Mouse (Mus musculus) naive thymus-derived CD4-positive, alpha-beta T cell, adult 2 months (primary cell): ENCODE data around the gene Pax8.

ENCODE experiments used
- DNase-seq: peaks from one replicate; pipeline ENCODE4 v3.0.0-alpha.2; 2011; ENCODE audit warnings: low read depth

The Pax8 gene

DNA sequence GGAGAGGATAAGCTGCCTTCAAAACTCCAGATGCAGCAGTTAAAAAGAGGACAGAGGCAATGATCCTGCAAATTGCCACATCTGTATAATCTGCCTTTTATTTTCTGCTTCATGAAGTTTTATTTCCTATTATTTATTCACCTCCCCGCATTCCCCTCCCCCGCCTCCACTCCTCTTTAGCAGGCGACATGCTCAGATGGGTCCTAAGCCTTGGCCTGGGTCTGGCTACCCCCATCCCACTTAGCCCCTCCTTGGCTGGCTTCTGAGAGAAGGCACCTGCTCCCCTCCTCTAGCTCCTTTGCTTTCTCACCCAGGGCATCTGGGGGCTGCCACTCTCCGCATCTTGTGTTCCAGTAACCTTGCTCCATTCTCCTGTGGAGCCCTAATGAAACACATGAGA, 61.7 kb downstream of the Pax8 start:
- peak; percentile 2 for DNase-seq

DNA sequence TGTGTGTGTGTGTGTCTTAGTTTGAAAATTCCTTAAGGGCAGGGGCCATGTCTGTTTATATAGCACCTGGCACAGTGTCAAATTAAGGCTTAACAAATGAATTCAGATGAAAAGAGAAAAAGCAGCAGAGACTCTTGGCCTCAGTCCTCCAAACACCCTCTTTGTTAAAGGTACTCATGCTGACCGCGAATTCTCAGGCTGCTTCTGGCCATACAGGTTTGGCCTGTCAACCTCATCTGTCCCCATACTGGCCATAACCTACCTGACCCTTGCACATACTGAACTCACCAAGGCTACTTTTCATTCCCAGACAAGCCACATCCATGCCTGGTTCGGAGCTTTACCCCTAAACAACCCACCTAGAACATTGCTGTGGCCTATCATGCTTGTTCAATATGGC, 62.2 kb downstream of the Pax8 start:
- peak; percentile 6 for DNase-seq

DNA sequence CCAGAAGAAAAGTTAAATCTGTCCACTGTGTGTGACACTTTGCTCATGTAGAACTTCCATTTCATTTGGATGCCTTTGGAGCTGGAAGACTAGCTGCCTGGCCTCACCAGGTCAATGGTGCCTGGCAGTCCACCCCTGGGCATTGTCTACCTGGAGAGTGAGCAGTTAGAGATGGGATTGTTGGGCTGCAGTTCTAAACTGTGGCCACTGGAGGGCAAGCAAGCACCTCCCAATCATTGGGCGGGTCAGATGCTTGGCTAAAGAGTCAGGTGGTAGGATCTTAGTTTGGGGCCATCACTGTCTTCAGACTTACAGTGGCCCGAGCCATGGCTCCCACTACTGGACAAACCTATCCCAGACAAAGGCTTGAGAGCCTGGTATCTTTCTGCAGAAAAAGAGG, 66.2 kb downstream of the Pax8 start:
- DNase-seq: peak; percentile 72

- DNase-seq: no peak
These were observed 67.5 kb downstream of the Pax8 start for GRCm38 (mm10) chr2:24407701-24408485.

DNA sequence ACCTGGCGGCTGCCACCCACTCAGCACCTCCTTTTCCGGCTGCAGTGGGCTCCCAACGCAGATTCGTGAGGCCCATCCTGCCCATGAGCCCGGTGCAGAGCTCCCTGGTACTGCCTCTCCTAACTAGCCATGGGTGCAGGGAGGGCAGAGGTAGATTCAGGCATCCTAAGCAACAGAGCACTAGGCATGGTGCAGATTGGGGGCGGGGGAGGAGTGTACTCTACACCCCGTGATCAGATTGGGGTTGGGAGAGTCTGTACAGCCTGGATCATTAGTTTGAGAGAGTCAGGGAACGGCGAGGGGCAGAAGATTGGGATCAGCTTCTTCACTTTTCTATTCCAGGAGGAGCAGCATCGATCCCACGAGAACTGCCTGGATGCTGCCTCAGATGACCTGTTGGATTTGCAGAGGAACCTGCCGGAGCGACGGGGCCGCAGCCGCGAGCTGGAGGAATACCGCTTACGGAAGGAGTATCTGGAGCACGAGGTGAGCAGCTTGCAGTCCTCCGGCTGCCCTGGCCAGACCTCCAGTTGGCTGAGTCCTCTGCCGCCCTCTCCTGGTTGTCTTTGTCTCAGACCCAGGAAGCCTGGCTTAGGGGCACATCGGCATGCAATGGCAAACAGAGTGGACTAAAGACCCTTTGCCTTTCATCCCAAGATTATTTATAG, 69.9 kb downstream of the Pax8 start:
- DNase-seq: peak; percentile 71

- no peak for DNase-seq
These were observed 74.7 kb downstream of the Pax8 start for GRCm38 (mm10) chr2:24400711-24401110.

DNA sequence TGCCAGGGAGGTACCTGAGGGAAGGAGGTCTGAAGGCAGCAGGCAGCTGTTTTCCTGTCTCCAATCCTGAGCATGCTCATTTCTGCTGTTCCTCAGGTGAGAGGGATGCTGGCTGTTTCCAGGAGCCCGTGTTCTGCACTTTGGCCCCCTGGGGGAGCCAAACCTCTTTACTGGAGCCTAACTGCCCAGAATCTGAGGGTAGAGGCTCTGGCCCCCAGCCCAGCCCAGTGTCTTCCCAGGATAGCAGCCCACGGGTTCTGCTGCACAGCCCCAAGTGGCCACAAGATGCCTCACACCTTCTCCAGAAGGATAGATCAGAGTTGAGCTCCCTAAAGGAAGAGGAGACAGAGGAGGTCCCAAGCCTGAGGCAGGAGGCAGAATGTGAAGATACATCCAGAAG, 78.3 kb downstream of the Pax8 start:
- DNase-seq: no peak

DNA sequence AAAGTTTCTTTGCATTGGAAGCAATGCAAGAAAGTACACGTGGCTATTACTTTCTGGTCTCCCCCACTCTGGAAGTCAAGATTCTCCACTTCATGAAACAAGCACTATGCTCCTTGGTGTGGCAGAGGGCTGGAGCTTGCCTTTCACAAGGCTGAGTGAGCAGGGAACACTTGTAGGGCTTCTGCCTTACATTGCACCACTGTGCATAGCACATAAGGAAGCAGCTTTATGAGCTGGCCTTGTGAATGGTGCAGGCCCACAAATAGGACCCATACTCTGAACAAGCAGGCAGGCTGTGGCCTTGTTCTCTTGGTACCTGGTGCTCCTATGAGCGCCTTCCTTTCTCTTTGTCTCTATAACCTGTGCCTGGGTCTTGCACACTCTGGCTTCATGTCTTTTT, 82.1 kb downstream of the Pax8 start:
- DNase-seq: no peak

DNA sequence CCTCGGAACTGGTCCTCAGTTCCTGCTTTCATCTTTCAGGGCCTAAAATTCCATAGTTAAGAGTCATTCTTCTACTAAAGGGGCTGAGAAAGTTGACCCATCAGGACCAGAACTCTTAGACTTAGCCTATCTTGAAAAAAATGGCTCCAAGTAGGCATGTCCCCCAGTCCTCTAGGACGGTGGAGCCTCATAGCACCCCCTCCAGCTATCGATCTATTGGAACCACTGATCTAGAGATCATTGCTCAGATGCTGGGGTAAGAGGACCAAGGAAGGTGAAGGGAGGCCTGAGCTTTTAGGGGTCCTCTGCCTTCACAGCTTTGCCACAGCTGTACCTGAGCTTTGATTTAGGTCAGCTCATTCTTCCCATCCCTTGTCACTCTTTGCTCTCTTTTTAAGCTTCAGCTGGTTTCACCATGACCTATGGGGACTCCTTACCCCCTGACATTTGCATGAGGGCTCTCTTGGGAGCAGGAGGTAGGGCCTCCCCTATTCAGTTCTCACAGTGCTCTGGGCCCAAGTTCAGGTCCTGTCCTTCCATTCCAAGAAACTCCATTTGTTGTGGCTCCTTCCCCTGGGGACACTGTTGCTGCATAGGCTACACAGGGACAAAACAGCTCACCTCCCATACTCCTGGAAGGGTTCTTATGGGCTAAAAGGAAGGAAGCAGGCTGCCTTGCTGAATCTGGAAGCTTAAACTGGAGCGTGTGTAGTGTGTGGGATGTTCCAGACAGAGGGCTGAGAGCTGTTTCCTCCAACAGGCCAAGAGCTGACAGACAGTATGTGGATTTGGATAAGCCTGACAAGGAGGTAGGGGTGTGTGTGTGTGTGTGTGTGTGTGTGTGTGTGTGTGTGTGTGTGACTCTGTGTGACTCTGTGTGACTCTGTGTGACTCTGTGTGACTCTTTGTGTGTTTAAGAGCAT, 87.8 kb downstream of the Pax8 start:
- DNase-seq: no peak

- peak; percentile 46 for DNase-seq
These were observed 88.5 kb downstream of the Pax8 start for GRCm38 (mm10) chr2:24386964-24387320.

- peak; percentile 90 for DNase-seq
These were observed 89.0 kb downstream of the Pax8 start for GRCm38 (mm10) chr2:24386158-24386963.

DNA sequence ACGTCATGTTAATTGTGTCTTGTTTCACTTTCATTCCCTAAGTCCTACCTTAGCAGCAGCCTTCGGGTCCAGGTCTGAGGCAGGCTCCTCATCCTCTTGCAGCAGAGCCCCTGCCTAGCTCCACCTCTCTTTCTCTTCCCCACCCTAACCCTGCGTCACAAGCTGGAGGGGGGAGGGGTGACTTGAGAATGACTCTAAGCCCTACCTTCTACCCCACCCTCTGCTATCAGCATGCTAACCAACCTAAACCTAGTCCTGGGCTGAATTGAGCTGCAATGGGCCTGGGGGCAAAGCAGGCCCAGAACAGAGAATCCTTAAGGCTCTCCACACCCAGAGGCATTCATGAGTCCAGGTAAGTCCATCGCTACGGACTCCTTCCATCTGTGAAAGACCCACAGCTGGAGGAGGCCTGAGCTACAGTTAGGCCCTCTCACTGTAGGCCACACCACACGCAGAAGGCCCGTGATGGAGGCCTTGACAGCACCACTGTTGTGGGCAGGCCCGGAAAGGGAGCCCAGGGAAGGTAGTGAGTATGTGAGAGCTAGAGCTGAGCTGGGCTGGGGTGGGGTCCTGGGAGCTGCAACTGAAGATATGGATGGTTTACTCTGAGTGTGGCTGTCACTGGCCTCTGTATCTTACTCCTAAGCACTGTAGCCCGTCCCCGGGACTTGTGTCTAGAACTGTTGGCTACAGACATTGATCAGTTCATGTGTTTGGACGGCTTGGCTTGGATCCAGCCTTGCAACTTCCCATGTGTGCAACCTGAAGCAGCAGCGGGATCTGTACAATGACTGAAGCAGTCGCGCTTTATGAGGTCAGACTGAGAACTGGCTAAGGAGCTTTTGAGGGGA, 90.1 kb downstream of the Pax8 start:
- DNase-seq: peak; percentile 94

DNA sequence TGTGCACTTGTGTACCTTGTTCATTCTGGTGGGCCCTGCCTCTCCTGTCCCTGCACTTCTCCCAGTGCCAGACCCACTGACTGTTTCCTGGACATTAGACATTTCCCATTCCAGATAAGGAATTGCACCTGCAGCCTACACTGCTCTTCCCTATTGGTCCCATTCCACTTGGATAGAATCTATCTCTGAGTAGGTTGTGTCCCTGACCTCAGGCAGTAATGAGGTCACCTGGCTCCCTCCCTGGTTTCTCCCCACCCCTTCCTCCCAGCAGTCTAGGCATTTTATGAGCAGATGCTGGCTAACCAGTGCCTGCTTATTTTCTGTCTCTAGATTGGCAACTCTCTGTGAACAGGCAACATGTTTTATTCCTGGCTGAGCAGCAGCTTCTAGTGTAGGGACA, 91.0 kb downstream of the Pax8 start:
- no peak for DNase-seq

DNA sequence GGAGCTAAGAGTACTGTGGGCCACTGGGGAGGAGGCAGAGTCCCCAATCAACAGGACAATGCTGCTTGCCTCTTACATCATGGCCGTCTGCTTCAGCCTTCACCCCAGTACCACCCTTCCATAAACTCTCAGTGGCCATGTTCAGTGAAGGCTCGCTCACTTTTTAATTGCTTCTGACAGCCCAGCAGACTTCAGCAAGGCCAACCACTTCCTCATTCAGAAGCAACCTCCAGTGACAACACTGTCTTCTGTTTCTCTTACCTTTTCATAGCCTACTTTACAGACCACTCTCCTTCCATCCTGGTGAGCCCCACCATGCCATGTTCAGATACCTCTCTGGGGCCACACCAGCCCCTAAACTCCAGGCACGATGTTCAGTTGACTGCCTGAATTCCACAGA, 91.8 kb downstream of the Pax8 start:
- peak; percentile 47 for DNase-seq

DNA sequence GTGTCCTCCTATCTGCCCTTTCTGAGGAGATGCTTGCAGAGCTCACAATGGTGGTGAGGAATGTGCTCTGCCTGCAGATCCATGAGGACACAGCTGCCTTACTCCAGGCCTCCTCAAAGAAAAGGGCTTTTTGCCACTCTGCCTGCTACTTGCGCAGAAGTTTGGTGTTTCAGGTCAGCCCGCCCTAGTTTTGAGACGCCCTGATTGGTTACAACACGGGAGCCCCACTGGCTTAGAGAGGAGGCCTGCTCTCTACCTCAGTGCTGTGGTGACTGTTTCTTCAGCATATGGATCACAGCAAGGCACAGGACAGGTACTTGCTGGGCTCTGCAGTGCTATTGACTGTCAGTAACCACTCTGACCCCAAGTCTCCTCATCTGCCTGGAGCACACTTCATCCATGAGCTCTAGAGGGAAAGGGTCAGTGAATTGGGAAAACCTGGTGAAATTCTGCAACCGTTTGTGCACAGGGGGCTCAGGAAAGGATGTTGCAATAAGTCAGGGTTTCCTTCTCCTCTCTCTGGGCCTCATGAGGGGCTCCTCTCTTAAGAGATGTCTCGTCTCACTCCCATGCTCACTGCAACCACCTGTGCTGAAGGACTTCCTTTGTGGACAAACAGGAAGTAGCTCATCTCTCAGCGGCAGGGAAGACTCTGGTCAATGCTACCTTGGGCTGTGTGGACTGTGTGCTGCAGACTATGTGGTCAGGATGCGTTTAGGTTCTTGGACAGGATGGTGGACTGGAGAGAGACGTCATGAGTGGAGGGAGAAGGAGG, 92.8 kb downstream of the Pax8 start:
- no peak for DNase-seq

DNA sequence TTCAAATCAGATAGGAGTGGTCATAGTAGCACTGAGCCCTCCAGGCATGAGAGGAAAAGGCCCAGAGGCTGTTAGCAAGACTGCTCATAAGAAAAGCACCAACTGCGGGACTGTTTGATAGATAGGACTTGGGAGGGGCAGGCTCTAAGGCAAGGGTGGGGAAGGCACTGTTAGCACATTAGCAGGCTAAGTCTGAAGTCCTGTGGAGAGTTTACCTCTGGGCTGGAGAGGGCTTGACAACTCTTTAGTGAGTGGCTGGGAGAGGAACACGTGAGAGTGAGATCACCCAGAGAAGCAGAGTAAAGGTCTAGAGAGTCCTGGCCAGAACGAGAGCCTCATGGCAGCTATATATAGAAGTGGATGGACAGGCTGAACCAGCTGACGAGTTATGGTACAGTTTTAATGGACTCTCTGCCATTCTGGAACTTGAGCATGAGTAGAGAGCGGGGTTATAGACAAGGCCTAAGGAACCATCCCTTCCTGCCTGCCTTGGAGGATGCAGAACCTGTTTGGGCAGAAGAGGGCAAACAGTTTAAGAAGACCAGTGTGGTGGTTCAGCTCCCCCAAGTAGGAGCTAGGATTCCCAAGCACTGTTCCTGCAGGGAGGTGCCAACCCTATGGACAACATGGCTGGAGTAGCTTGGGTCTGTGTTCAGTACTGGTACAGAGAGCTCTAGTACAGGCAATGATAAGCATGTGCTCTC, 96.5 kb downstream of the Pax8 start:
- DNase-seq: no peak
